Mouse (Mus musculus): ENCODE data around the gene Aldoart2. TPM values are rescaled to one million over a fixed set of nuclear protein-coding genes. Genes with fewer than 3 reads are reported as not detected.
"Not testable (repeated sequence)": the region's sequence is repeated elsewhere in the genome, so short reads cannot be mapped to it uniquely, and the experiment has no call there.

Gene Aldoart2
- under 1 TPM; 0.21 to 0.50 TPM for total RNA-seq (2021)
- long read RNA-seq, experiment 1: 0 reads
- long read RNA-seq, experiment 2: 0 reads

DNA sequence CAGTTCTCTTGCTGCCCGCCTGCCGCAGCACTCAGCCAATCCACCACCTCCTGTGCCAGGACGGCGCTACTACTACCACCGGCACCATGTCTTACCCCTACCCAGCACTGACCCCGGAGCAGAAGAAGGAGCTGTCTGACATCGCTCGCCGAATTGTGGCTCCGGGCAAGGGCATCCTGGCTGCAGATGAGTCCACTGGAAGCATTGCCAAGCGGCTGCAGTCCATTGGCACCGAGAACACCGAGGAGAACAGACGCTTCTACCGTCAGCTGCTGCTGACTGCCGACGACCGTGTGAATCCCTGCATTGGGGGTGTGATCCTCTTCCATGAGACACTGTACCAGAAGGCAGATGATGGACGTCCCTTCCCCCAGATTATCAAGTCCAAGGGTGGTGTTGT lies at the start of gene Aldoart2:
Gene Aldoart2, plus strand, starts transcription at position 34 of the 400 bp plus-strand sequence.
- DNase-seq (ENCODE audit: low spot score): no peak

DNA sequence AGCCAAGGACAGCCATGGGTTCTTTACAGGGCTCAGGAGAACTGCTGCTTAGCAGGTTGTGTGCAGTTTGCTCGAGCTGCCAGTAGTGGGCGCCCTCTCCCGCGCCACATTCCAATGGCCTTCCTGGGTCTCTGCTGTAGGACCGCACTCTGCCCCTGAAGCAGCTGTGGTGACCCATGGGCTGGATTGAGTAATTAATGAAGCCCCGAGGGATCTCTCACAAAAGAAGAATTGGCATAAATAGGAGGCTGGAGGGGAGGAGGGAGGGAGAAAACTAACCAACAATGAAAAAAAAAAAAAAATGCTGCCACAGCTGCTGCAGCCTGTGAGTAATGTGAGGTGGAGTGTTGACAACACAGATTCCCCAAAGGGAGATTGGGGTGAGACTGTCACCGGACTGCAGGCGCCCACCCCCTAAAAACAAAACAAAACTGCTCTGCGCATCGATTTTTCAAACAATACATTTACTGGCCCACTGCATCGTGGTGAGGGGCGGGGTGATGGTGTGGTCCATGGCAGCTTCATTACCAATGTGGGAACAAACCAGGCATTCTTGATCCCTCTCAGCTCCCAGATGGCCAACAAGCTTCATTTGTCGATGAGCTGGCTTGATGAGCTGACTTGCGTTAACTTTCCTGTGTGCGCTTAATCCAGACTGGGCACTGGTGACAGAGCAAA lies 46.8 kb upstream of the Aldoart2 start:
- DNase-seq (ENCODE audit: low spot score): peak; percentile 47

- no peak for DNase-seq (ENCODE audit: low spot score)
These were observed 37.9 kb upstream of the Aldoart2 start for GRCm38 (mm10) chr12:55526983-55527752.

DNA sequence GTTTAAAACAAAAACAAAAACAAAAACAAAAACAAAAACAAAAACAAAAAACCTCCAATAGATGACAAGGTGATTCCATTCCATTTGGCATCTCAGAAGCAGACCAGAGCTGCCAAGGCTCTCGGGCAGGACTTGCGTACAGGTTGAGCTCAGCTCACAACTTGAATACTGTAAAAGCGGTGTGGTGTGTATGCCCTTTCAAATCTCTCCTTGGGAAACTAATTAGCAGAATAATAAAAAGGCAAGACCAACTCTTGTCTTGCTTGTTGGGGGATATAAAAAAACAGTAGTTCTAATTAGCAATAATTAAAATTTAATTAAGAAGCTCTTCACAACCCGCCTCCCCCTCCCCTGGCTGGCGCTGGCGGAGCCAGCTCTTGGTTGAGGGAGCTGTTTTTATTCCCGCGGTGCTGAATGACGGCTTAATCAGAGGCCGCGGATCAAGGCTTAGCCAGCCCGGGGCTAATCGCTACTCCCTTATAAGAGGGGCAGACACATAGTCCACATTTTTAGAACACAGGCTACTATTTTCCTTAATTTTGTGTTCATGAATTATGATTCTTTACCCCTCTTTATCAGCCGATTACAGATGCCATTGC lies 28.4 kb upstream of the Aldoart2 start:
- no peak for DNase-seq (ENCODE audit: low spot score)

DNA sequence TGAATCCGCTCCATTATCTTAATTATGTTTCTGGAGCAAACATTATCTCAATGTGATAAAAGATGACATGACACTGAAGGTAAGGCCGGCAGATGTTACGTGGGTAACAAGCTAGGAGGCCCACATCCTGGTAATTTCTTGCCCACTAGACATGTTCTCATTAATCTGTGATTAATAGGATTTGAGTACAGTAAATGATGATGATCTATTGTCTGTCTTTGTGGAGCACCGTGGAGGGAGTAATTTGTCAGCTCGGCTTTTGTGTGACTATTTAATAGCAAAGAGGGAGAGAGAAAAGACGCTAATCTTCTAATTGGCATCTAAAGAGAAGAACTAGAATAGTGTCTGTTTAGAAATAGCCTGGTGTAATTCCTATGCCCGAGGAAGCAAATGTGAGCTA lies 27.3 kb upstream of the Aldoart2 start:
- DNase-seq (ENCODE audit: low spot score): no peak

GRCm38 (mm10) chr12:55538328-55538971 lies 26.6 kb upstream of the Aldoart2 start:
- no peak for DNase-seq (ENCODE audit: low spot score)

DNA sequence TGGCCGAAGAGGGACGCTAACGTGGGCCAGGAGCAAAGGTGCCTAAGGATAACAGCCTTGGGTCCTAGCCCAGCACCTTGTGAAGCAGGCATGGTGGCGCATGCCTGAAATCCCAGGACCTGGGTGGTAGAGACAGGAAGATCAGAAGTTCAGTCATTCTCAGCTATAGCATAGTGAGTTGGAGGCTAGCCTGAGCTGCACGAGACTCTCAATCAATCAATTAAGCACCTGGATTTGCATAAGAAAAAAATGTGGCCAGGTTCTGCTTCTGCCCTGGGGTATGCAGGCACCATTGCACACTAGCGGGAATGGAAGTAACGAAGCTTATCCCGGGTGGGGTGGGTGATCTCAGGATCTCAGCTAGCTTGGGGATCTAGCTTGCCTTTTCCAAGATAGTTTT lies 25.9 kb upstream of the Aldoart2 start:
- DNase-seq (ENCODE audit: low spot score): no peak

- DNase-seq (ENCODE audit: low spot score): not testable (repeated sequence)
These were observed 10.1 kb upstream of the Aldoart2 start for GRCm38 (mm10) chr12:55554901-55555300.

- no peak for DNase-seq (ENCODE audit: low spot score)
These were observed 7.2 kb upstream of the Aldoart2 start for GRCm38 (mm10) chr12:55557866-55558265.

DNA sequence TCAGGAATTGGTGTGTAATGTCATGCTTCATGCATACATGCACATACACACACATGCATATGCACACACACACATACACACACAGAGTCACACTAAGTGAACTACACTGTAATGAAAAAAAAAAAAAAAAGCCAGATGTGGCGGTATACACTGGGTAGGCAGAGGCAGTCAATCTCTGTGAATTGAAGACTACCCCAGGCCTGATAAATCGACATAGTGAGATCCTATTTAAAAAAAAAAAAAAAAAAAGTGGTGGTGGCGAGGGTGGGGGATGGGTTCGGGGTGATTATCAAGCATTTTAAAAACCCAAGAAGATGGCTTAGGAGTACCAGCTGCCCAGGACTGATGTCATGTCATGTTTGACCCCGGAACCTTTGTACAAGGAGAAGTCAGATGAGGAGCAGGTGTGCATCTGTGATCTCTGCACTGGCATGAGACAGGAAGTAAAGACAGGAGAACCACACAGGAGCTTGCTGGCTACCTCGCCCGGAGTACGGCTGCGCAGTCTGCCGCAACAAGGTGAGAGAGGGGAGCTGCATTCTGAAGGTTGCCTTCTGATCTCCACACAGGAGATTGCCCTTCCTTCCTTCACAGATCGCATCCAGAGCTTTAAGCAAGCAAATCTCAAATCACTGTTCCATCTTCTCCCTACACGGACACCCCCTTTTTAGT lies 5.7 kb upstream of the Aldoart2 start:
- DNase-seq (ENCODE audit: low spot score): no peak

DNA sequence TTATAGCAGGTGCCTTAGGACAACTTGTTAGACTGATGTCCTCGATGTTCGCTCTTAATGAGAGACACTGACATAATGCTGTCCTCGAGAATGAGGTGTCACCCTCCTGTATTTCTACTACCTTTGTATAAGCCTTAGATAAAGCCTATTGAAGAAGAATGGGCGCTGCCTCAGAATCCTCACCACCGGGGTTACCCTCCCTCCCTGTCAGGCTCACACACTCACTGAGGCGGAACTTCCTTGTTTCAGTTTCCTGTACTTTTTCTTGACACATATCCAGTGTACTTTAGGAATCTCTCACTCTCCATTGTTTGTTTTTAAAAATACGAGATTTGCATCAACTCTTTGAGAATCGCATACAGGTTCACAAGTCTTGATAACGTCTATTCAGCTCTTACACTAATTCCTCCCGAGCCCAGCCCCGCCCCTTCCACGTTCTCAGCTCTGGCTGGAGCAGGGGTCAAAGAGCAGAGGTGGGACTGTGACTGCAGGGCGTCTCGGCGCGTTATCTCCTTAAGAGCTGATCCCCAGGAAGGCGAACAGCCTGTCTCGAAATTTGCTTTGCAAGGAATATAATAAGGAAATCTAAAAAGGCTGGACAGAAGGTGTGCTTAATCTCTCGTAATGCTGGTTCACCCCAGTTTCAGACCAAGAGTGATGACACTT lies 4.9 kb upstream of the Aldoart2 start:
- DNase-seq (ENCODE audit: low spot score): no peak

DNA sequence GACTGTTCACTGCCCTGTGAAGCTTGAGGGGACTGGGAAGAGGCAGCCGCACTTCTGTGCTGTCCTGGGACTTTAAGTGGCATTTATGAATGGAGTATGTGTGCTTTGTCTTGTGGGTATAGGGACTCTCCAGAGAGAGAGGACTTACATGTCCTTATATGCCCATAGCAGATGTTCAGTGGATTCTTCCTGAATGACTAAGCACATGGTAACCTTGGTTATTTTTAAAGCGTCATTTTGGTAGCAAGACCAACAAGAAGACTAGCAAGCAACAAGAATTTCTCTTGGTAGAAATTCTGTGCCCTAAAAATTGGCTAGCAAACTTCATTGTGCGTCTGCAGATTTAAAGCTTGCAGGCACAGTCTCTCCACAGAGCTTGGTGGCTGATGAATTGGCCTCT lies 1.3 kb upstream of the Aldoart2 start:
- no peak for DNase-seq (ENCODE audit: low spot score)

GRCm38 (mm10) chr12:55564187-55564963 lies 664 bp upstream of the Aldoart2 start:
- no peak for DNase-seq (ENCODE audit: low spot score)

DNA sequence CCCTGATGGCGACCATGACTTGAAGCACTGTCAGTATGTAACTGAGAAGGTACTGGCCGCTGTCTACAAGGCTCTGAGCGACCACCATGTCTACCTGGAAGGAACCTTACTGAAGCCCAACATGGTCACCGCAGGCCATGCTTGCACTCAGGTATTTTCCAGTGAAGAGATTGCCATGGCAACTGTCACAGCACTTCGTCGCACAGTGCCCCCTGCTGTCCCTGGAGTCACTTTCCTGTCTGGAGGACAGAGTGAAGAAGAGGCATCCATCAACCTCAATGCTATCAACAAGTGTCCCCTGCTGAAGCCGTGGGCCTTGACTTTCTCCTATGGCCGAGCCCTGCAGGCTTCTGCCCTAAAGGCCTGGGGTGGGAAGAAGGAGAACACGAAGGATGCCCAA lies 828 bp downstream of the Aldoart2 start:
- no peak for DNase-seq (ENCODE audit: low spot score)

GRCm38 (mm10) chr12:55566837-55567236 lies 1.8 kb downstream of the Aldoart2 start:
- DNase-seq (ENCODE audit: low spot score): no peak

DNA sequence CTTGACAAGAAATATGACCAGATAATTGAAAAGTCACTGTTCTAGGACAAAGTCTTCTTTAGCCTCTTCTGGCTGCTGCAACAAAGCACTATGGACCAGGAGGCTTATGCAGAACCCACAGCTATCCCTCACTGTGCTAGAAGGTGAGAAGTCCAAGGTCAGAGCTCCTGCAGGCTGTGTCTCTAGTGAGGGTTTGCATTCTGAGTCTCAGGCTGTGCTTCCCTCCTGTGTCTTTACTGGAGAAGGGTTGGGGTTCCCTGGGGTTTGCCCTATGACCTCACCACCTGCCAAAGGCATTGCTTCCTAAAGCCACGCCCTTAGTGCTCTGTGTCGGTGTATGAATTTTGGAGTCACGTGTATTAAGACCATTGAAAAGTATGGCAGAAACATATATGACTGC lies 3.4 kb downstream of the Aldoart2 start:
- DNase-seq (ENCODE audit: low spot score): no peak

- no peak for DNase-seq (ENCODE audit: low spot score)
These were observed 4.6 kb downstream of the Aldoart2 start for GRCm38 (mm10) chr12:55569676-55570075.

GRCm38 (mm10) chr12:55570646-55571045 lies 5.6 kb downstream of the Aldoart2 start:
- DNase-seq (ENCODE audit: low spot score): no peak

GRCm38 (mm10) chr12:55571181-55571580 lies 6.1 kb downstream of the Aldoart2 start:
- no peak for DNase-seq (ENCODE audit: low spot score)

DNA sequence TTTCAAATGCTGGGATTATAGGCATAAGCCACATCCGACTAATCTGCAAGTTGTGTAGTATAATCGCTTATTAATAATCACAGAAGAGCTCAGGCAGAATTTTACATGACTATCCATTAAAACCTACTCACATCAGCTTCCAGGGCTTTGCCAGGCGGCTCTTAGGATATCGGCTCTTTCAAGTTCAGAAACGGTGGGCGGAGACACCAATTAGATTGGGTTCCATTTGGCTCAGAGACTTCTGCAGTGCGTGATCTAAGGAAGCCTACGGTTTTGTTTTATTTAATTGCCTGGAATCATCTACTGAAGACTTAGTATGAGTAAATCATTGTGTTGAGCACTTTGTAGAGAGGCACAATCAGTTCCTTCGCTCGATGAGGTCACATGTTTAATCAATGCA lies 6.6 kb downstream of the Aldoart2 start:
- no peak for DNase-seq (ENCODE audit: low spot score)

Measured in gastrocnemius, adult 18-20 months (tissue).